Mouse (Mus musculus): ENCODE data around the gene Kif11.
A peak's percentile ranks its signal among the peaks of the same experiment; 100 is the strongest.

DNA sequence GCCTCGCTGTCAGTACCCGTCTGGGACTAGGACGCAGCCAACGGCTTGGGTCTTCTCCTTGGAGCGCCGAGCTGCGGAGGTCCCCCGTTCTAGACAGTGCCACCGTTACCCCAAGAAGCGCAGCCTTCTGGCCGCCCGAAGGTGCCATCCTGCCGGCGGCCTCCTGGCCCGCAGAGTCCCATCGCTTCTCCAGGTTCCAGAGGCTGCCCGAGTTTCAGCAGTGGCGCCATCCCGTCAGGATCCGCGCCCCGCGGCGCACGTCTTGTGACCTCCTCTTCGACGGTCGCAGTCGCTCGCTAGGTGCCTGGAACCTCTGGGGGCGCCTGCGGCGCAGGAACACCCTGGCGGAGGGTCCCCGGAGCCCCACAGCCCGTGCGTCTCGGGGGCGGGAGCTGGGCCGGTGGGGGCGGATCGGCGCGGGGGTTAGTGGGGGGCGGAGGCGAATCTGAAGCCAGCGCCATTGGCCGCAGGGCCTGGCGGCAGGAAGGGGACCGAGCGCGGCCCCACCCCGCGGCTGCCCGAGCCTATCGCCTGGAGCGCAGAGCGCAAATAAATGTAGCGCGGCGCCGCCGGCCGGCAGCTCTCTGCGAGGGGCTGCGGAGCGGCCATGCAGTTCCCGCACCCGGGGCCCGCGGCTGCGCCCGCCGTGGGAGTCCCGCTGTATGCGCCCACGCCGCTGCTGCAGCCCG is 58.2 kb downstream of the Kif11 start, which contains the start of gene Hhex:
- TF ChIP-seq POLR2A (IDR thresholded peaks at IDR 0.05; ENCODE audit: borderline replicate concordance, control insufficient read depth, low read depth, low read length) (peak; percentile 90; the same call in 1 of the 2 replicates), CTCF (IDR thresholded peaks at IDR 0.05; ENCODE audit: control insufficient read depth, insufficient read depth, low read length) (no peak)

Data from bone marrow, adult 2 months (tissue).